Mouse (Mus musculus): ENCODE data around the gene Gpkow. TPM values are rescaled to one million over a fixed set of nuclear protein-coding genes. Genes with fewer than 3 reads are reported as not detected.

Gpkow gene
- polyA plus RNA-seq, 1 experiment from 2014 or later: 37.9 TPM

- Histone ChIP-seq H3K9me3 (replicated peaks) (no peaks in the 10 kb centered on the region), H3K9ac (no peak overlapping the region), H3K4me3 (replicated peaks) (no peak overlapping the region), H3K4me1 (0 out of 2 replicates have a peak, but pooled peaks cover 4% of the 10 kb centered on the region), H3K4me2 (replicated peaks) (no peak overlapping the region), H3K27me3 (no peaks in the 10 kb centered on the region), H3K27ac (replicated peaks) (no peak overlapping the region), H3K36me3 (0 out of 2 replicates have a peak, but pooled peaks cover 9% of the 10 kb centered on the region)
- ATAC-seq (ENCODE audit: insufficient number of reproducible peaks, low FRiP score, low TSS enrichment, low read depth): no peak
- WGBS: 89% methylated on average over 13 of the region's 13 CpGs
These were observed 30.2 kb downstream of the Gpkow start for GRCm38 (mm10) chrX:7727176-7727575.

- H3K9ac ChIP-seq: 0 out of 2 replicates have a peak within 1 kb of the TSS, but pooled peaks have one; percentile 12
- peak within 1 kb of the TSS; percentile 60 for H3K27ac ChIP-seq (replicated peaks)
- peak within 1 kb of the TSS; percentile 47 for H3K4me2 ChIP-seq (replicated peaks)
- peak within 1 kb of the TSS; percentile 51 for H3K4me3 ChIP-seq (replicated peaks)
- H3K36me3 ChIP-seq: 0 out of 2 replicates have a peak, but pooled peaks cover 9% of the 10 kb centered on the region
- no peaks in the 10 kb centered on the region for H3K9me3 ChIP-seq (replicated peaks)
- 0 out of 2 replicates have a peak, but pooled peaks cover 4% of the 10 kb centered on the region for H3K4me1 ChIP-seq
- peak; percentile 95 for ATAC-seq (ENCODE audit: insufficient number of reproducible peaks, low FRiP score, low TSS enrichment, low read depth)
- H3K27me3 ChIP-seq: no peaks in the 10 kb centered on the region
- WGBS: 15% methylated on average over 42 of the region's 42 CpGs
These were observed 31.4 kb downstream of the Gpkow start, which contains the start of gene Praf2 for GRCm38 (mm10) chrX:7728215-7728921. TSS of gene Praf2 (plus strand) at chrX:7728439.

GRCm38 (mm10) chrX:7728922-7729265, 32.0 kb downstream of the Gpkow start:
- H3K36me3 ChIP-seq: 0 out of 2 replicates have a peak, but pooled peaks cover 9% of the 10 kb centered on the region
- H3K27ac ChIP-seq (replicated peaks): no peak overlapping the region
- H3K9ac ChIP-seq: 0 out of 2 replicates have a peak overlapping the region, but pooled peaks have one; percentile 12
- H3K4me1 ChIP-seq: 0 out of 2 replicates have a peak, but pooled peaks cover 4% of the 10 kb centered on the region
- 32% methylated on average over 4 of the region's 4 CpGs for WGBS
- H3K4me2 ChIP-seq (replicated peaks): peak overlapping the region; percentile 47
- ATAC-seq (ENCODE audit: insufficient number of reproducible peaks, low FRiP score, low TSS enrichment, low read depth): no peak
- H3K4me3 ChIP-seq (replicated peaks): peak overlapping the region; percentile 51
- H3K9me3 ChIP-seq (replicated peaks): no peaks in the 10 kb centered on the region
- H3K27me3 ChIP-seq: no peaks in the 10 kb centered on the region

GRCm38 (mm10) chrX:7733571-7734156, 36.7 kb downstream of the Gpkow start:
- no peaks in the 10 kb centered on the region for H3K27me3 ChIP-seq
- no peak overlapping the region for H3K4me2 ChIP-seq (replicated peaks)
- 32% methylated on average over 26 of the region's 26 CpGs for WGBS
- no peak overlapping the region for H3K4me3 ChIP-seq (replicated peaks)
- no peak for ATAC-seq (ENCODE audit: insufficient number of reproducible peaks, low FRiP score, low TSS enrichment, low read depth)
- H3K27ac ChIP-seq (replicated peaks): no peak overlapping the region
- H3K4me1 ChIP-seq: 0 out of 2 replicates have a peak, but pooled peaks cover 4% of the 10 kb centered on the region
- H3K36me3 ChIP-seq: 0 out of 2 replicates have a peak, but pooled peaks cover 3% of the 10 kb centered on the region
- no peak overlapping the region for H3K9ac ChIP-seq
- H3K9me3 ChIP-seq (replicated peaks): no peaks in the 10 kb centered on the region

- Histone ChIP-seq H3K27me3 (no peaks in the 10 kb centered on the region), H3K36me3 (0 out of 2 replicates have a peak, but pooled peaks cover 3% of the 10 kb centered on the region), H3K4me1 (no peaks in the 10 kb centered on the region), H3K9ac (no peak overlapping the region), H3K27ac (replicated peaks) (peak overlapping the region; percentile 71; the same call in 1 of the 2 replicates), H3K9me3 (replicated peaks) (no peaks in the 10 kb centered on the region), H3K4me3 (replicated peaks) (no peak overlapping the region), H3K4me2 (replicated peaks) (no peak overlapping the region)
- WGBS: 57% methylated on average over 14 of the region's 14 CpGs
- 0 out of 2 replicates have a peak, but pooled peaks have one; percentile 56 for ATAC-seq (ENCODE audit: insufficient number of reproducible peaks, low FRiP score, low TSS enrichment, low read depth)
These were observed 42.6 kb downstream of the Gpkow start for GRCm38 (mm10) chrX:7739336-7740081.

DNA sequence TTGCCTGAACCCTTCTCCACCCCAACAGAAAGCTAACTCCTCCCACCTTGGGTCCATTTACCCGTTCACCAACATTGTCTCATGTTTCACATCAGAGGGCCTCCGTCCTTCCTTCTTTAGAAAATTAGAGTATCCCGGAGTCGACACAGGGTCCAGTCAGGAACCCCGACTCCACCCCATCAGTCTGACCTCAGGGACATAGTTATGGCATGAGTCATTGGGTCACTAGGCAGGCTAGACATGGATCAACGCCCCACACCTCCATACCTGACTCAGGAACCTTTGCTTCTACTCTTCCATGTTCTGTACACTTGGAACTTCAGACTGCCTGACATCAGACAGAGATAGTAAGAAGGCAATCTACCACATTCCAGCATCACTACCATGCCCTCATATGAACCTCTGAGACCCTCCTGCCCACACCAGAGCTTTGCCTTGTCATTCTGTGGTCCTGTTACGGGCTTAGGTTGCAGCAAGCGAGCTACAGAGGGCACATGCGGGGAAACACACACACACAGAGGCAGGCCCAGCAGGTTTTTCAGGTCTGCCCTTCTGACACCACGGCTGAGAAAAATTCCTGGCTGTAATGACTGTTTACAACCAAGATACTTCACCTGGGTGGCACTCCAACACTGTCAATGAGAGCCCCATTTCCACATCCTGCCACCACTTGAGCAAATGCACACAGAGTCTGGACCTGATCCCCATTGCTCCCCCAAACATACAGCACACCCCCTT, 43.3 kb downstream of the Gpkow start:
- no peak overlapping the region for H3K4me3 ChIP-seq (replicated peaks)
- no peaks in the 10 kb centered on the region for H3K27me3 ChIP-seq
- no peak overlapping the region for H3K9ac ChIP-seq
- WGBS: 50% methylated on average over 10 of the region's 10 CpGs
- H3K4me1 ChIP-seq: no peaks in the 10 kb centered on the region
- H3K4me2 ChIP-seq (replicated peaks): no peak overlapping the region
- H3K9me3 ChIP-seq (replicated peaks): no peaks in the 10 kb centered on the region
- H3K27ac ChIP-seq (replicated peaks): peak overlapping the region; percentile 71
- ATAC-seq (ENCODE audit: insufficient number of reproducible peaks, low FRiP score, low TSS enrichment, low read depth): no peak
- H3K36me3 ChIP-seq: 0 out of 2 replicates have a peak, but pooled peaks cover 3% of the 10 kb centered on the region

DNA sequence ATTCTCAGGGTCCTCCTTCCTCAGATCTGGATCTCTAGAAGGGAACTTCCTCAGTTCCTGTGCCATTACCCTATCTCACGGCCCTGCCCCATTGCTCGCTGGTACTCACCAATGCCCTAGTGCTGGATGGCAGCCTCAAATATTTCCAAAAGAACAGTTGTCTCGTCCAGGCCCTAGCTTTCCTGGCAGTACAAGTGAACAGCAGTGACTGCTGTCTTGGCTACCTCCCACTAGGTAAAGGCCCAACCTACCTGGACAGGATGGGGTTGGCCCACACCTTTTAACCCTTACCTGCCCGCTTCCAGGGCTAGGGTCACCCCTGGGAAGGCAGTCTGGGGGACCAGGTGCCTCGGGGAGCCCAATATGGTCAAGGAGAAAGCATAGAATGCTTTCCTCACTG, 44.2 kb downstream of the Gpkow start:
- H3K9me3 ChIP-seq (replicated peaks): no peaks in the 10 kb centered on the region
- 0 out of 2 replicates have a peak overlapping the region, but pooled peaks have one; percentile 48 for H3K27ac ChIP-seq (replicated peaks)
- 0 out of 2 replicates have a peak, but pooled peaks cover 1% of the 10 kb centered on the region for H3K36me3 ChIP-seq
- H3K9ac ChIP-seq: no peak overlapping the region
- H3K4me2 ChIP-seq (replicated peaks): no peak overlapping the region
- 0 out of 2 replicates have a peak overlapping the region, but pooled peaks have one; percentile 3 for H3K4me3 ChIP-seq (replicated peaks)
- 48% methylated on average over 5 of the region's 5 CpGs for WGBS
- no peak for ATAC-seq (ENCODE audit: insufficient number of reproducible peaks, low FRiP score, low TSS enrichment, low read depth)
- no peaks in the 10 kb centered on the region for H3K27me3 ChIP-seq
- no peaks in the 10 kb centered on the region for H3K4me1 ChIP-seq

GRCm38 (mm10) chrX:7743470-7743869, 46.5 kb downstream of the Gpkow start:
- H3K9me3 ChIP-seq (replicated peaks): no peaks in the 10 kb centered on the region
- H3K4me3 ChIP-seq (replicated peaks): no peak overlapping the region
- ATAC-seq (ENCODE audit: insufficient number of reproducible peaks, low FRiP score, low TSS enrichment, low read depth): no peak
- H3K27ac ChIP-seq (replicated peaks): no peak overlapping the region
- no peaks in the 10 kb centered on the region for H3K36me3 ChIP-seq
- no peak overlapping the region for H3K4me2 ChIP-seq (replicated peaks)
- no peak overlapping the region for H3K9ac ChIP-seq
- H3K4me1 ChIP-seq: no peaks in the 10 kb centered on the region
- no peaks in the 10 kb centered on the region for H3K27me3 ChIP-seq
- 53% methylated on average over 5 of the region's 5 CpGs for WGBS

GRCm38 (mm10) chrX:7744940-7745339, 48.0 kb downstream of the Gpkow start:
- WGBS: 57% methylated on average over 1 of the region's 1 CpGs
- Histone ChIP-seq H3K36me3 (no peaks in the 10 kb centered on the region), H3K27me3 (no peaks in the 10 kb centered on the region)

DNA sequence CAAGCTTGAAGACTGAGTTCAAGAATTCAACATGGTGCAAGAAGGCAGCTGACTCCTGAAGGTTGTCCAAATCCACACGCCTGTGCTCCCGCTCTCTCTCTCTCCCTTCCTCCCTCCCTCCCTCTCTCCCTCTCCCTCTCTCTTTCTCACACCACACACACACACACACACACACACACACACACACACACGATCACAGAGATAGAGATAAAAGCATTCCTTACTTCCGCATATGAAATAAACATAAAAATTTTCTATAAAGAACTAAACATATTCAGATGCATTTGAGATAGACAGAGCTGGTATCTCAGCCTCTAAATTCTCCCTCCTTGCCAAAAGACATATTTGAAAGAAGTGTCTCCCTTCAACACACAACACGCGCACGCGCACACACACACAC, 48.5 kb downstream of the Gpkow start:
- Histone ChIP-seq H3K4me3 (replicated peaks) (no peak overlapping the region), H3K4me1 (no peaks in the 10 kb centered on the region), H3K27ac (replicated peaks) (no peak overlapping the region), H3K9me3 (replicated peaks) (no peaks in the 10 kb centered on the region), H3K36me3 (no peaks in the 10 kb centered on the region), H3K9ac (no peak overlapping the region), H3K27me3 (no peaks in the 10 kb centered on the region), H3K4me2 (replicated peaks) (no peak overlapping the region)
- no peak for ATAC-seq (ENCODE audit: insufficient number of reproducible peaks, low FRiP score, low TSS enrichment, low read depth)
- 85% methylated on average over 8 of the region's 8 CpGs for WGBS

More at GRCm38 (mm10) chrX:7744940-7745339, 48.0 kb downstream of the Gpkow start:
- no peak for ATAC-seq (ENCODE audit: insufficient number of reproducible peaks, low FRiP score, low TSS enrichment, low read depth)
- Histone ChIP-seq H3K9me3 (replicated peaks) (no peaks in the 10 kb centered on the region), H3K4me3 (replicated peaks) (no peak overlapping the region), H3K4me2 (replicated peaks) (no peak overlapping the region), H3K9ac (no peak overlapping the region), H3K4me1 (no peaks in the 10 kb centered on the region), H3K27ac (replicated peaks) (no peak overlapping the region)
